Mouse (Mus musculus) neural tube, embryonic 13.5 days (tissue): ENCODE measurements around the gene Pyy. TPM values are rescaled to one million over a fixed set of nuclear protein-coding genes. Genes with fewer than 3 reads are reported as not detected.

Source experiments
- ATAC-seq: fragments of 200-750 bp; cut with Nextera tagmentation; 2 replicates; pipeline ENCODE4 v1.8.0; 2017; ENCODE audit warnings: low read depth, mild to moderate bottlenecking, moderate TSS enrichment, moderate library complexity
- H3K27ac ChIP-seq: fragments of 300-500 bp; sonication (generic); replicated peaks from 2 replicates; pipeline ENCODE4 v1.5.1; 2015; ENCODE audit warnings: moderate library complexity, mild to moderate bottlenecking, inconsistent platforms
- H3K27me3 ChIP-seq: fragments of 300-500 bp; sonication (generic); 2 replicates; pipeline ENCODE4 v1.6.1; 2015; ENCODE audit warnings: mild to moderate bottlenecking, inconsistent platforms
- H3K36me3 ChIP-seq: fragments of 300-500 bp; sonication (generic); 2 replicates; pipeline ENCODE4 v1.6.1; 2015; ENCODE audit warnings: mild to moderate bottlenecking, inconsistent platforms
- H3K4me1 ChIP-seq: fragments of 300-500 bp; sonication (generic); replicated peaks from 2 replicates; pipeline ENCODE4 v1.6.1; 2015; ENCODE audit warnings: inconsistent platforms
- H3K4me2 ChIP-seq: fragments of 300-500 bp; sonication (generic); 2 replicates; pipeline ENCODE4 v1.6.1; 2015; ENCODE audit warnings: inconsistent platforms, mild to moderate bottlenecking, moderate library complexity
- H3K4me3 ChIP-seq: fragments of 300-500 bp; sonication (generic); 2 replicates; pipeline ENCODE4 v1.5.1; 2015; ENCODE audit warnings: mild to moderate bottlenecking, inconsistent platforms
- H3K9ac ChIP-seq: fragments of 300-500 bp; sonication (generic); 2 replicates; pipeline ENCODE4 v1.6.1; 2015; ENCODE audit warnings: moderate library complexity, mild to moderate bottlenecking, inconsistent platforms
- H3K9me3 ChIP-seq: fragments of 300-500 bp; sonication (generic); 2 replicates; pipeline ENCODE4 v1.6.1; 2016; ENCODE audit warnings: inconsistent platforms
- WGBS: fragments of 180-500 bp; shearing (Covaris S2); methylation state at CpG from one replicate; pipeline ENCODE4 v1.1.7; 2015; 5-methylcytosine and 5-hydroxymethylcytosine counted together
- polyA plus RNA-seq: library from polyadenylated mRNA; unstranded; fragments of >200 nt; fragmentation: Nextera tagmentation; extraction: Ambion mirVana; gene quantifications from 2 replicates; pipeline ENCODE4 v1.2.1, GENCODE M21; 2015

Pyy gene
- polyA plus RNA-seq, 1 experiment from 2014 or later: not detected

GRCm38 (mm10) chr11:102068969-102069368, 38.7 kb downstream of the Pyy start:
- Histone ChIP-seq H3K9ac (no peak overlapping the region), H3K4me2 (no peak overlapping the region), H3K27ac (no peak overlapping the region), H3K27me3 (no peaks in the 10 kb centered on the region), H3K4me1 (peaks cover 27% of the 10 kb centered on the region), H3K4me3 (no peak overlapping the region), H3K36me3 (peaks cover 12% of the 10 kb centered on the region), H3K9me3 (no peaks in the 10 kb centered on the region)
- no peak for ATAC-seq
- WGBS: 27% methylated on average over 2 of the region's 2 CpGs

DNA sequence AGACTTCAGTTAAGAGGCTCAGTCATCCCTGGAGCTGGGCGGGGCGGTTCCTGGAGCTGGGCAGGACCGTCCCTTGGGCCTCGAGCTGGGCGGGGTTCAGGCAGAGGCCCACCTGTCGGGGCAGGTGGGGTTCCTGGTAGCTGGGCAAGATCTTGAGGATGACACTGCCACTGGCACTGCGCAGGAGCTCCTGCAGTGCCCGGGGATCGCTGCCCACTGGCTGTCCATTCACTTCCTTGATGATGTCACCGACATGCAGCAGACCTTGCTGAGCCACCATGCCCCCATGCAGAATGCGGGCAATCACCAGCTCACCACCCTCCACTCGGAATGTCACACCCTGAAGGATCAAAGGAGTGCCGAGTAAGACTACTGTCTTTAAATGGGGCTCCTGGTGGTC, 44.6 kb downstream of the Pyy start:
- WGBS: 74% methylated on average over 13 of the region's 13 CpGs
- Histone ChIP-seq H3K4me2 (no peak overlapping the region), H3K27ac (no peak overlapping the region), H3K9me3 (no peaks in the 10 kb centered on the region), H3K9ac (no peak overlapping the region), H3K27me3 (peaks cover 16% of the 10 kb centered on the region), H3K4me3 (no peak overlapping the region), H3K36me3 (peaks cover 52% of the 10 kb centered on the region), H3K4me1 (peaks cover 22% of the 10 kb centered on the region)
- no peak for ATAC-seq

GRCm38 (mm10) chr11:102061941-102062473, 45.6 kb downstream of the Pyy start:
- peaks cover 14% of the 10 kb centered on the region for H3K4me1 ChIP-seq
- peaks cover 56% of the 10 kb centered on the region for H3K36me3 ChIP-seq
- WGBS: 30% methylated on average over 16 of the region's 16 CpGs
- no peak overlapping the region for H3K4me3 ChIP-seq
- H3K9ac ChIP-seq: no peak overlapping the region
- H3K27me3 ChIP-seq: peaks cover 18% of the 10 kb centered on the region
- no peak overlapping the region for H3K4me2 ChIP-seq
- no peak overlapping the region for H3K27ac ChIP-seq
- H3K9me3 ChIP-seq: no peaks in the 10 kb centered on the region
- ATAC-seq: no peak

GRCm38 (mm10) chr11:102061236-102061940, 46.2 kb downstream of the Pyy start:
- peak; percentile 76 for ATAC-seq
- WGBS: 4% methylated on average over 23 of the region's 23 CpGs
- Histone ChIP-seq H3K4me3 (peak overlapping the region; percentile 40), H3K4me2 (peak overlapping the region; percentile 74), H3K27me3 (peaks cover 19% of the 10 kb centered on the region), H3K4me1 (peaks cover 11% of the 10 kb centered on the region), H3K9me3 (no peaks in the 10 kb centered on the region), H3K36me3 (peaks cover 56% of the 10 kb centered on the region), H3K9ac (peak overlapping the region; percentile 68), H3K27ac (0 out of 2 replicates have a peak overlapping the region, but pooled peaks have one; percentile 28)

Other genes with a start within 250 kb of the Pyy start
- gene Meox1, start 213.5 kb downstream of the Pyy start, polyA plus RNA-seq: 1.4 and 2.5 TPM in 2 replicates
- gene Sost, start 140.8 kb downstream of the Pyy start, polyA plus RNA-seq: 0.08 and 0.14 TPM in 2 replicates
- not detected in 2 replicates for gene Cfap97d1, start 123.6 kb downstream of the Pyy start, polyA plus RNA-seq
- 19.7 and 20.2 TPM in 2 replicates for gene Dusp3, start 120.8 kb downstream of the Pyy start, polyA plus RNA-seq
- 44.4 and 49.6 TPM in 2 replicates for gene Mpp3, start 79.4 kb downstream of the Pyy start, polyA plus RNA-seq
- 0.45 and 0.65 TPM in 2 replicates for gene Cd300lg, start 66.3 kb downstream of the Pyy start, polyA plus RNA-seq
- gene Mpp2, start 19.3 kb downstream of the Pyy start, polyA plus RNA-seq: 25.8 and 26.5 TPM in 2 replicates
- gene Ppy, start 6.5 kb downstream of the Pyy start, polyA plus RNA-seq: not detected in 2 replicates
- gene Nags, start 37.7 kb upstream of the Pyy start, polyA plus RNA-seq: not detected in 2 replicates
- gene Tmem101, start 48.6 kb upstream of the Pyy start, polyA plus RNA-seq: 32.4 and 40.4 TPM in 2 replicates
- gene Lsm12, start 77.5 kb upstream of the Pyy start, polyA plus RNA-seq: 112 and 116 TPM in 2 replicates
- 29.1 and 31.6 TPM in 2 replicates for gene G6pc3, start 81.8 kb upstream of the Pyy start, polyA plus RNA-seq
- gene Hdac5, start 122.3 kb upstream of the Pyy start, polyA plus RNA-seq: 84.4 and 88.7 TPM in 2 replicates
- gene BC030867, start 141.1 kb upstream of the Pyy start, polyA plus RNA-seq: 1.9 and 3.7 TPM in 2 replicates
- gene Asb16, start 160.9 kb upstream of the Pyy start, polyA plus RNA-seq: not detected in 2 replicates
- gene Tmub2, start 177.1 kb upstream of the Pyy start, polyA plus RNA-seq: 79.6 and 81.4 TPM in 2 replicates
- 26.7 and 30.6 TPM in 2 replicates for gene Atxn7l3, start 188.8 kb upstream of the Pyy start, polyA plus RNA-seq
- gene Ubtf, start 211.9 kb upstream of the Pyy start, polyA plus RNA-seq: 78.2 and 83.9 TPM in 2 replicates